Mouse (Mus musculus): Measurements from ENCODE around the gene Necab3. TPM values are rescaled to one million over a fixed set of nuclear protein-coding genes. Genes with fewer than 3 reads are reported as not detected.

Necab3 gene
- polyA plus RNA-seq, 1 experiment from 2014 or later: 1.4 TPM

GRCm38 (mm10) chr2:154500758-154501157 is 57.9 kb downstream of the Necab3 start:
- H3K36me3 ChIP-seq (ENCODE audit: control insufficient read depth, insufficient read depth, low read length): peaks cover 36% of the 10 kb centered on the region
- no peaks in the 10 kb centered on the region for H3K27me3 ChIP-seq (replicated peaks; ENCODE audit: control insufficient read depth, insufficient read depth, low read length)
- H3K4me2 ChIP-seq (ENCODE audit: low read length): no peak overlapping the region
- H3K9ac ChIP-seq (ENCODE audit: low read length): no peak overlapping the region
- ATAC-seq (replicated peaks; ENCODE audit: low FRiP score, low TSS enrichment, low read depth) (no peak), DNase-seq (ENCODE audit: low spot score) (no peak)
- peaks cover 5% of the 10 kb centered on the region; the same call in 1 of the 2 replicates for H3K4me1 ChIP-seq (replicated peaks; ENCODE audit: control insufficient read depth, insufficient read depth, low read length)
- H3K4me3 ChIP-seq (ENCODE audit: low read depth, low read length): no peak overlapping the region
- H3K27ac ChIP-seq (ENCODE audit: low read depth): no peak overlapping the region
- 92% methylated on average over 3 of the region's 3 CpGs for WGBS
- H3K9me3 ChIP-seq (ENCODE audit: control insufficient read depth, low read length): no peaks in the 10 kb centered on the region

- no peak for DNase-seq (ENCODE audit: low spot score)
- H3K4me3 ChIP-seq (ENCODE audit: low read depth, low read length): no peak overlapping the region
- WGBS: 91% methylated on average over 2 of the region's 2 CpGs
Measured at GRCm38 (mm10) chr2:154499717-154500247, 58.9 kb downstream of the Necab3 start.

GRCm38 (mm10) chr2:154498571-154498970 is 60.1 kb downstream of the Necab3 start:
- Histone ChIP-seq H3K27me3 (replicated peaks; ENCODE audit: control insufficient read depth, insufficient read depth, low read length) (no peaks in the 10 kb centered on the region), H3K4me2 (ENCODE audit: low read length) (no peak overlapping the region), H3K4me1 (replicated peaks; ENCODE audit: control insufficient read depth, insufficient read depth, low read length) (peaks cover 5% of the 10 kb centered on the region; the same call in 1 of the 2 replicates), H3K4me3 (ENCODE audit: low read depth, low read length) (no peak overlapping the region), H3K9ac (ENCODE audit: low read length) (no peak overlapping the region), H3K27ac (ENCODE audit: low read depth) (no peak overlapping the region), H3K36me3 (ENCODE audit: control insufficient read depth, insufficient read depth, low read length) (peaks cover 22% of the 10 kb centered on the region), H3K9me3 (ENCODE audit: control insufficient read depth, low read length) (no peaks in the 10 kb centered on the region)
- WGBS: 54% methylated on average over 5 of the region's 5 CpGs
- no peak for ATAC-seq (replicated peaks; ENCODE audit: low FRiP score, low TSS enrichment, low read depth)
- DNase-seq (ENCODE audit: low spot score): no peak

More at GRCm38 (mm10) chr2:154499717-154500247, 58.9 kb downstream of the Necab3 start:
- Histone ChIP-seq H3K36me3 (ENCODE audit: control insufficient read depth, insufficient read depth, low read length) (peaks cover 27% of the 10 kb centered on the region), H3K4me2 (ENCODE audit: low read length) (no peak overlapping the region), H3K27ac (ENCODE audit: low read depth) (no peak overlapping the region), H3K27me3 (replicated peaks; ENCODE audit: control insufficient read depth, insufficient read depth, low read length) (no peaks in the 10 kb centered on the region), H3K4me1 (replicated peaks; ENCODE audit: control insufficient read depth, insufficient read depth, low read length) (peaks cover 5% of the 10 kb centered on the region; the same call in 1 of the 2 replicates), H3K9ac (ENCODE audit: low read length) (no peak overlapping the region), H3K9me3 (ENCODE audit: control insufficient read depth, low read length) (no peaks in the 10 kb centered on the region)
- no peak for ATAC-seq (replicated peaks; ENCODE audit: low FRiP score, low TSS enrichment, low read depth)

GRCm38 (mm10) chr2:154495021-154495420 is 63.7 kb downstream of the Necab3 start:
- Histone ChIP-seq H3K36me3 (ENCODE audit: control insufficient read depth, insufficient read depth, low read length) (no peaks in the 10 kb centered on the region), H3K27me3 (replicated peaks; ENCODE audit: control insufficient read depth, insufficient read depth, low read length) (no peaks in the 10 kb centered on the region), H3K9me3 (ENCODE audit: control insufficient read depth, low read length) (no peaks in the 10 kb centered on the region), H3K4me1 (replicated peaks; ENCODE audit: control insufficient read depth, insufficient read depth, low read length) (peaks cover 15% of the 10 kb centered on the region; the same call in 1 of the 2 replicates), H3K9ac (ENCODE audit: low read length) (no peak overlapping the region), H3K4me2 (ENCODE audit: low read length) (no peak overlapping the region), H3K27ac (ENCODE audit: low read depth) (no peak overlapping the region), H3K4me3 (ENCODE audit: low read depth, low read length) (no peak overlapping the region)
- no peak for DNase-seq (ENCODE audit: low spot score)
- 95% methylated on average over 4 of the region's 4 CpGs for WGBS
- ATAC-seq (replicated peaks; ENCODE audit: low FRiP score, low TSS enrichment, low read depth): no peak

Other genes with a start within 250 kb of the Necab3 start
- gene Cdk5rap1, start 185.9 kb downstream of the Necab3 start, polyA plus RNA-seq (2014; fragmentation: Nextera tagmentation; extraction: Ambion mirVana): 9.5 and 18.0 TPM in 2 replicates
- gene Snta1, start 150.8 kb downstream of the Necab3 start, polyA plus RNA-seq (2014; fragmentation: Nextera tagmentation; extraction: Ambion mirVana): 2.3 and 2.7 TPM in 2 replicates
- gene Cbfa2t2, start 122.4 kb downstream of the Necab3 start, polyA plus RNA-seq (2014; fragmentation: Nextera tagmentation; extraction: Ambion mirVana): 33.6 and 42.3 TPM in 2 replicates
- gene 1700003F12Rik, start 11.8 kb downstream of the Necab3 start, polyA plus RNA-seq (2014; fragmentation: Nextera tagmentation; extraction: Ambion mirVana): 0.55 and 0.73 TPM in 2 replicates
- 0.23 and 0.27 TPM in 2 replicates for gene Actl10, start 7.1 kb downstream of the Necab3 start, polyA plus RNA-seq (2014; fragmentation: Nextera tagmentation; extraction: Ambion mirVana)
- gene E2f1, start 11.0 kb upstream of the Necab3 start, polyA plus RNA-seq (2014; fragmentation: Nextera tagmentation; extraction: Ambion mirVana): 10.7 and 10.8 TPM in 2 replicates
- 25.9 and 26.4 TPM in 2 replicates for gene Pxmp4, start 44.8 kb upstream of the Necab3 start, polyA plus RNA-seq (2014; fragmentation: Nextera tagmentation; extraction: Ambion mirVana)
- 0.97 and 1.0 TPM in 2 replicates for gene Zfp341, start 54.4 kb upstream of the Necab3 start, polyA plus RNA-seq (2014; fragmentation: Nextera tagmentation; extraction: Ambion mirVana)
- not detected in 2 replicates for gene 4930519P11Rik, start 54.5 kb upstream of the Necab3 start, polyA plus RNA-seq (2014; fragmentation: Nextera tagmentation; extraction: Ambion mirVana)
- gene Chmp4b, start 92.8 kb upstream of the Necab3 start, polyA plus RNA-seq (2014; fragmentation: Nextera tagmentation; extraction: Ambion mirVana): 15.5 and 15.8 TPM in 2 replicates
- gene Gm14214, start 211.1 kb upstream of the Necab3 start, polyA plus RNA-seq (2014; fragmentation: Nextera tagmentation; extraction: Ambion mirVana): not detected in 2 replicates
- 66.4 and 73.2 TPM in 2 replicates for gene Raly, start 232.2 kb upstream of the Necab3 start, polyA plus RNA-seq (2014; fragmentation: Nextera tagmentation; extraction: Ambion mirVana)
- 0.93 and 1.5 TPM in 2 replicates for gene a, start 232.5 kb upstream of the Necab3 start, polyA plus RNA-seq (2014; fragmentation: Nextera tagmentation; extraction: Ambion mirVana)

All from intestine, embryonic 14.5 days (tissue).